Mouse (Mus musculus): ENCODE results near the gene Pitpnc1. TPM values are rescaled to one million over a fixed set of nuclear protein-coding genes. Genes with fewer than 3 reads are reported as not detected.

Pitpnc1 gene
- total RNA-seq, 2 experiments from 2014 or later, result 65.1 to 72.6 TPM

- intact Hi-C loops (cut with DNase I), result loop anchor here (2.0 kb wide), 1 partner anchor 72 kb away; no protein-coding TSS in a partner anchor
- no peak for DNase-seq (ENCODE audit: low spot score)
Observed at GRCm38 (mm10) chr11:107340793-107341192, 129.7 kb downstream of the Pitpnc1 start.

- intact Hi-C loops (cut with DNase I), result loop anchor here (2.0 to 5.0 kb wide), 3 partner anchors 39 to 128 kb away; no protein-coding TSS in a partner anchor
- DNase-seq (ENCODE audit: low spot score), result peak; percentile 38
Observed at GRCm38 (mm10) chr11:107339224-107339805, 131.2 kb downstream of the Pitpnc1 start.

GRCm38 (mm10) chr11:107337391-107338148, 132.9 kb downstream of the Pitpnc1 start:
- intact Hi-C loops (cut with DNase I), result loop anchor here (2.0 to 5.0 kb wide), 3 partner anchors 41 to 130 kb away; no protein-coding TSS in a partner anchor
- no peak for DNase-seq (ENCODE audit: low spot score)

GRCm38 (mm10) chr11:107335756-107336155, 134.7 kb downstream of the Pitpnc1 start:
- DNase-seq (ENCODE audit: low spot score), result no peak
- intact Hi-C loops (cut with DNase I), result loop anchor here (2.0 to 5.0 kb wide), 3 partner anchors 59 to 132 kb away; no protein-coding TSS in a partner anchor

- DNase-seq (ENCODE audit: low spot score), result peak; percentile 44
- intact Hi-C loops (cut with DNase I), result loop anchor here (2.0 to 5.0 kb wide), 3 partner anchors 58 to 132 kb away; no protein-coding TSS in a partner anchor
Observed at GRCm38 (mm10) chr11:107334849-107335484, 135.5 kb downstream of the Pitpnc1 start.

- DNase-seq (ENCODE audit: low spot score), result no peak
- intact Hi-C loops (cut with DNase I), result no loop called here
Observed at GRCm38 (mm10) chr11:107332905-107333304, 137.6 kb downstream of the Pitpnc1 start.

GRCm38 (mm10) chr11:107332332-107332731, 138.2 kb downstream of the Pitpnc1 start:
- DNase-seq (ENCODE audit: low spot score), result no peak
- intact Hi-C loops (cut with DNase I), result no loop called here

- DNase-seq (ENCODE audit: low spot score), result no peak
- intact Hi-C loops (cut with DNase I), result no loop called here
Observed at GRCm38 (mm10) chr11:107331425-107331824, 139.1 kb downstream of the Pitpnc1 start.

- intact Hi-C loops (cut with DNase I), result no loop called here
- DNase-seq (ENCODE audit: low spot score), result no peak
Observed at GRCm38 (mm10) chr11:107327326-107327725, 143.2 kb downstream of the Pitpnc1 start.

GRCm38 (mm10) chr11:107325739-107326725, 144.5 kb downstream of the Pitpnc1 start:
- DNase-seq (ENCODE audit: low spot score), result no peak
- intact Hi-C loops (cut with DNase I), result no loop called here

- intact Hi-C loops (cut with DNase I), result no loop called here
- DNase-seq (ENCODE audit: low spot score), result no peak
Observed at GRCm38 (mm10) chr11:107325226-107325625, 145.3 kb downstream of the Pitpnc1 start.

- intact Hi-C loops (cut with DNase I), result no loop called here
- no peak for DNase-seq (ENCODE audit: low spot score)
Observed at GRCm38 (mm10) chr11:107323173-107323572, 147.3 kb downstream of the Pitpnc1 start.

- intact Hi-C loops (cut with DNase I), result no loop called here
- no peak for DNase-seq (ENCODE audit: low spot score)
Observed at GRCm38 (mm10) chr11:107322226-107322625, 148.3 kb downstream of the Pitpnc1 start.

GRCm38 (mm10) chr11:107321819-107322218, 148.7 kb downstream of the Pitpnc1 start:
- intact Hi-C loops (cut with DNase I), result no loop called here
- no peak for DNase-seq (ENCODE audit: low spot score)

GRCm38 (mm10) chr11:107319861-107320260, 150.6 kb downstream of the Pitpnc1 start:
- intact Hi-C loops (cut with DNase I), result loop anchor here (5.0 kb wide), 1 partner anchor 103 kb away; no protein-coding TSS in a partner anchor
- DNase-seq (ENCODE audit: low spot score), result no peak

GRCm38 (mm10) chr11:107317653-107318281, 152.7 kb downstream of the Pitpnc1 start:
- intact Hi-C loops (cut with DNase I), result loop anchor here (5.0 kb wide), 1 partner anchor 100 kb away; no protein-coding TSS in a partner anchor
- no peak for DNase-seq (ENCODE audit: low spot score)

- peak; percentile 28 for DNase-seq (ENCODE audit: low spot score)
- intact Hi-C loops (cut with DNase I), result loop anchor here (2.0 to 5.0 kb wide), 2 partner anchors 39 to 98 kb away; no protein-coding TSS in a partner anchor
Observed at GRCm38 (mm10) chr11:107315475-107315874, 155.0 kb downstream of the Pitpnc1 start.

GRCm38 (mm10) chr11:107310338-107311121, 160.0 kb downstream of the Pitpnc1 start:
- no peak for DNase-seq (ENCODE audit: low spot score)
- intact Hi-C loops (cut with DNase I), result no loop called here
